Mouse (Mus musculus): ENCODE results near the gene Gpatch2. TPM values are rescaled to one million over a fixed set of nuclear protein-coding genes. Genes with fewer than 3 reads are reported as not detected.

Gene Gpatch2
- polyA plus RNA-seq, 1 experiment from 2014 or later: 32.1 TPM

Other genes with a start within 250 kb of the Gpatch2 start
- 0.08 TPM in 1 of 2 replicates, not detected in the other for gene D1Pas1, start 248.1 kb upstream of the Gpatch2 start, polyA plus RNA-seq (2016; fragmentation: Nextera tagmentation; extraction: Ambion mirVana)
- gene Spata17, start within 50 bp of the Gpatch2 start, polyA plus RNA-seq (2016; fragmentation: Nextera tagmentation; extraction: Ambion mirVana): 1.2 and 1.8 TPM in 2 replicates